Mouse (Mus musculus): ENCODE measurements at regions not wholly inside any gene's neighbourhood (a gene's known extent, or its start where the extent isn't known, plus 50 kb on each side); places are given as distances from the start of the nearest gene placed in this dataset.
"Not testable (repeated sequence)": the region's sequence is repeated elsewhere in the genome, so short reads cannot be mapped to it uniquely, and the experiment has no call there.

DNA sequence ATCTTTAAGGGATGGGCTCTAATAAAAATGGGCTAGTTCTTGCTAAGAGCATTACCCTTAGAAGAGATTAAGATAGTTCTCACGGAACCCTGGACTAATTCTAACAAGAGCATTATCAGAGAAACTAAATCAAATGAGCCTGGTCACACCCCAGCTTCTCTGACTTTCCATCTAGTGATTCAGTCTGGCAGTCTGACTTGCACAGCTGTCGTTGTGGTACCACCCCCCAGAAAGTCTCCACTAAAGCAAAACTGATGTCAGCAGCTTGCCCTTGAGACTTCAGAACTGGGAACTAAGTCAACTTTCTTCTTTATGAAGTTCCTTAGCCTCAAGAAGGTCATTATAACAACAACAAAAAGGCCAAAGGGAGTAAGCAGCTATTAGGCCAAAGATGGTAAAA, 126.5 kb upstream of the Max start:
- Histone ChIP-seq H3K4me3 (no peak overlapping the region), H3K27me3 (replicated peaks) (no peaks in the 10 kb centered on the region), H3K27ac (ENCODE audit: poor library complexity, severe bottlenecking) (no peak overlapping the region), H3K4me2 (no peak overlapping the region), H3K4me1 (replicated peaks) (peaks cover 9% of the 10 kb centered on the region), H3K9me3 (replicated peaks) (no peaks in the 10 kb centered on the region), H3K36me3 (no peaks in the 10 kb centered on the region), H3K9ac (no peak overlapping the region)
- ATAC-seq (ENCODE audit: insufficient number of reproducible peaks, low FRiP score), result no peak
- WGBS, result 70% methylated on average over 2 of the region's 2 CpGs

DNA sequence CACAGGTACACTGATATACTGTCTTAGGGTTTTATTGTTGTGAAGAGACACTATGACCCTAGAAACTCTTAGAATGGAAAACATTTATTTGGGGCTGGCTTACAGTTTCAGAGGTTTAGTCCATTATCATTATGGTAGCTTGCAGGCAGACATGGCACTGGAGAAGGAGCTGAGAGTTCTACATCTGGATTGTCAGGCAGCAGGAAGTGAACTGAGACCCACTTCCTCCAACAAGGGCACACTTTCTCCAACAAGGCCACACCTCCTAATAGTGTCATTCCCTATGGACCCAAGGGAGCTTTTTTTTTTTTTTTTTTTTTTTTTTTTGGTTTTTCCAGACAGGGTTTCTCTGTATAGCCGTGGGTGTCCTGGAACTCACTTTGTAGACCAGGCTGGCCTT, 124.9 kb upstream of the Max start:
- not testable (repeated sequence) for H3K27me3 ChIP-seq (replicated peaks); ATAC-seq (ENCODE audit: insufficient number of reproducible peaks, low FRiP score); H3K9ac ChIP-seq; H3K9me3 ChIP-seq (replicated peaks); H3K36me3 ChIP-seq; H3K4me3 ChIP-seq; H3K27ac ChIP-seq (ENCODE audit: poor library complexity, severe bottlenecking); H3K4me2 ChIP-seq; H3K4me1 ChIP-seq (replicated peaks)
- 95% methylated on average over 1 of the region's 1 CpGs for WGBS

DNA sequence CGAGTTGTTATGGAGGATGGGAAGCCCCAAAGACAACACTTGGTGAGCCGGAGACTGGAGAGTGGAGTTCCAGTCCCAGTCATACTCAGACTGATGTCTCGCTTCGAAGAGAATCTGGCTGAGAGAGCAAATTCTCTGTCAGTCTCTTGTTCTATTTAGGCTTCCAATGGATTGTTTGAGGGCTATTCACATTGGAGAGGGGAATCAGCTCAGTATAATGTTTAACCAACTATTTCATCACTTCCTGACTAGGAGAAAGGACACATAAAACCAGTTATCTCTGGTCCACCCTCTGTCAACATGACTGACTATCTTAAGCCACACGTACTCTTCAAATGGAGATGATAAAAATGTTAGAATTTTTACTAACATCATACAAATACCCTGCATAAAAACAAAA, 123.9 kb upstream of the Max start:
- no peak overlapping the region for H3K27ac ChIP-seq (ENCODE audit: poor library complexity, severe bottlenecking)
- no peak overlapping the region for H3K4me3 ChIP-seq
- H3K9ac ChIP-seq, result no peak overlapping the region
- WGBS, result 73% methylated on average over 5 of the region's 5 CpGs
- no peak overlapping the region for H3K4me2 ChIP-seq
- no peak for ATAC-seq (ENCODE audit: insufficient number of reproducible peaks, low FRiP score)
- no peaks in the 10 kb centered on the region for H3K27me3 ChIP-seq (replicated peaks)
- 0 out of 2 replicates have a peak, but pooled peaks cover 2% of the 10 kb centered on the region for H3K4me1 ChIP-seq (replicated peaks)
- H3K9me3 ChIP-seq (replicated peaks), result no peaks in the 10 kb centered on the region
- H3K36me3 ChIP-seq, result no peaks in the 10 kb centered on the region

DNA sequence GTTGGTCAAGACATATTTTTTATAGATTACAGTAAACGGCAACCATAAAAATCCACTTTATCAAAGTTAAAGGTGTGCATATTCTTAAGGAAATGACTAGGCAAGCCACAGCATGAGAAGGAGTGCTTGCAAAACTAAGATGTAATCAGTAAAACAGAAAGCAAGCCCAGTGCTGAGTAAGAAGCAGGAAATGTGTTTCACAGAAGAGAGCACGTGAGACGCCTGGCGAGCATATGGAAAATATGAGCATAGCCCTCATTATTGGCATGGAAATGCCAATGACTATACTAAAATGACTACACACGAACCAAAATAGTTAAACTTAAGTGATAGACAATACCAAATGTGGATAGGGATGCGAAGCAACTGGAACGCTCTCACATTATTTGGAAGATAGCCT, 123.2 kb upstream of the Max start:
- whole genome bisulfite sequencing, result 74% methylated on average over 7 of the region's 7 CpGs
- Histone ChIP-seq H3K27me3 (replicated peaks) (no peaks in the 10 kb centered on the region), H3K9ac (no peak overlapping the region), H3K36me3 (no peaks in the 10 kb centered on the region), H3K4me3 (no peak overlapping the region), H3K4me1 (replicated peaks) (0 out of 2 replicates have a peak, but pooled peaks cover 2% of the 10 kb centered on the region), H3K27ac (ENCODE audit: poor library complexity, severe bottlenecking) (no peak overlapping the region), H3K9me3 (replicated peaks) (no peaks in the 10 kb centered on the region), H3K4me2 (no peak overlapping the region)
- no peak for ATAC-seq (ENCODE audit: insufficient number of reproducible peaks, low FRiP score)

DNA sequence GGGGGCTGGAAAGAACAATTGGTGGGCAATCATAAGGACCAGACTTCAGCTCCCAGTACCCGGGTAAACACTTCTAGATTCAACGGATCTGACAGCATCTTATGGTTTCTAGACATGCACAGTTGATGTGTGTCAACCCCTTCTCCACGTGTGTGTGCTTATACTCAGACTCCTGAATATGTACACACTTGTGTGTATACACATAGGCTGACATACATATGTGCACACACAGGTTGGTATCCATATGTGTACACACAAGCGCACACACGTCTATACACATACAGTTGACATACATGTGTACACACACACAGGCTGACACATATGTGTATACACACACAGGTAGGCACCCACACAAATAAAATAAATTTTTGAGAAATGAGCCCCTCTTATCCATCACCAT, 122.7 kb upstream of the Max start:
- H3K4me2 ChIP-seq, result no peak overlapping the region
- no peak overlapping the region for H3K4me3 ChIP-seq
- H3K36me3 ChIP-seq, result no peaks in the 10 kb centered on the region
- no peak overlapping the region for H3K27ac ChIP-seq (ENCODE audit: poor library complexity, severe bottlenecking)
- no peak for ATAC-seq (ENCODE audit: insufficient number of reproducible peaks, low FRiP score)
- H3K4me1 ChIP-seq (replicated peaks), result no peaks in the 10 kb centered on the region
- 84% methylated on average over 5 of the region's 5 CpGs for WGBS
- H3K9me3 ChIP-seq (replicated peaks), result no peaks in the 10 kb centered on the region
- no peak overlapping the region for H3K9ac ChIP-seq
- H3K27me3 ChIP-seq (replicated peaks), result no peaks in the 10 kb centered on the region

DNA sequence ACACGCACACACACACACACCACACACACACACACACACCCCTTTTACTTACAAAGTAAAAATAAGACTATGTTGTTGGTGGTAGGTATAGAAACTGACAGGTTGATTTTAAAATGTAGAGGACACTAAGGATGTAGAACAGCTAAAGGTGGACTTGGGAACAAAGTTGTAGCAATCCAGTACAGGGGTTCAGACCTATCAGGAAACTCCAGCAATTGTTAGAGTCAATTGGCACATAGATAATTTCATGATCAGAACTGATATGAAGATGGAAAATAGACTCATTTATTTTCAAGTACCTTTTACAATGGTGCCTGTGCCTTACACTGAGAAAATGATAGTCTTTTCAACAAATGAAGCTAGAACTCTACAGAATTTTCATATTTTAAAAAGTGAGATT, 122.3 kb upstream of the Max start:
- 38% methylated on average over 1 of the region's 1 CpGs for WGBS
- Histone ChIP-seq H3K4me1 (replicated peaks) (no peaks in the 10 kb centered on the region), H3K4me3 (no peak overlapping the region), H3K27me3 (replicated peaks) (no peaks in the 10 kb centered on the region), H3K36me3 (no peaks in the 10 kb centered on the region), H3K9me3 (replicated peaks) (no peaks in the 10 kb centered on the region), H3K9ac (no peak overlapping the region), H3K4me2 (no peak overlapping the region), H3K27ac (ENCODE audit: poor library complexity, severe bottlenecking) (no peak overlapping the region)
- no peak for ATAC-seq (ENCODE audit: insufficient number of reproducible peaks, low FRiP score)

DNA sequence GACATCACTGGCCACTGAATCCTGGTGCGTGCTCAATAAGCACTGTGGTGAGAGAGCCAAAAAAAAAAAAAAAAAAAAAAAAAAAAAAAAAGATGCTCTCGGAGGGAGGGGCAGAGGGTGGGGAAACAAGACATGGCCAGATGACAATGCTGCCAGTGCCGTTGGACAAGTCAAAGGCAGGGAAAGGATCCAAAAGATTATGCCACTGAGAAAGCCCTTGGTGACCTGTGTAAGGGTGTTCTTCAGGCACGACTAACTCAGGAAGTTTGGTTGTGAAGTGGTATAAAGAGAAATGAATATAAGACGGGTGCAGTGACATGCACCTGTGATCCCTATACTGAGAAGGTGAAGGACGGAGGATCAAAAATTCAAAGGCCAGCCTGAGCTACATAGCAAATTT, 121.8 kb upstream of the Max start:
- Histone ChIP-seq H3K4me2 (no peak overlapping the region), H3K27me3 (replicated peaks) (no peaks in the 10 kb centered on the region), H3K9me3 (replicated peaks) (no peaks in the 10 kb centered on the region), H3K4me1 (replicated peaks) (no peaks in the 10 kb centered on the region), H3K4me3 (no peak overlapping the region), H3K36me3 (no peaks in the 10 kb centered on the region), H3K27ac (ENCODE audit: poor library complexity, severe bottlenecking) (no peak overlapping the region), H3K9ac (no peak overlapping the region)
- ATAC-seq (ENCODE audit: insufficient number of reproducible peaks, low FRiP score), result no peak
- 75% methylated on average over 6 of the region's 6 CpGs for WGBS

DNA sequence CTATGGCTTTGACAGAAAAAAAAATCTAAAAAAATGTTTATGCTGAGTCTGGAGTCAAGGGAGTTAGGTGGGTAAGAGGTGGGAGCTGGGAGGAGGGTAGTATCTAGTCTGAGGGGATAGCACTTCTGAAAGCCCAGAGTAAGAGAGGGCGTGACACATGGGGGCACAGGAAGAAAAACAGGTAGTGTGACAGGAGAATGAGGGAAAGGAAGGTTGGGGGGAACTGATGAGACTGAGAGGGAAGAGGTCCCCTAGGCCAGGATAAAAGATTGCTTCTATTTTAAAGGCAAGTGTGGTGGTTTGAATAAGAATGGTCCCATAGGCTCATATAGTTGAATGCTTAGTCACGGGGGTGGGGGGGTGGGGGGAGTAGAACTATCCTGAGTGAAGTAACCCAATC, 119.8 kb upstream of the Max start:
- Histone ChIP-seq H3K9me3 (replicated peaks) (no peaks in the 10 kb centered on the region), H3K27ac (ENCODE audit: poor library complexity, severe bottlenecking) (no peak overlapping the region), H3K27me3 (replicated peaks) (no peaks in the 10 kb centered on the region), H3K4me1 (replicated peaks) (no peaks in the 10 kb centered on the region), H3K9ac (no peak overlapping the region), H3K4me3 (no peak overlapping the region), H3K4me2 (no peak overlapping the region), H3K36me3 (no peaks in the 10 kb centered on the region)
- 70% methylated on average over 2 of the region's 2 CpGs for WGBS
- no peak for ATAC-seq (ENCODE audit: insufficient number of reproducible peaks, low FRiP score)

DNA sequence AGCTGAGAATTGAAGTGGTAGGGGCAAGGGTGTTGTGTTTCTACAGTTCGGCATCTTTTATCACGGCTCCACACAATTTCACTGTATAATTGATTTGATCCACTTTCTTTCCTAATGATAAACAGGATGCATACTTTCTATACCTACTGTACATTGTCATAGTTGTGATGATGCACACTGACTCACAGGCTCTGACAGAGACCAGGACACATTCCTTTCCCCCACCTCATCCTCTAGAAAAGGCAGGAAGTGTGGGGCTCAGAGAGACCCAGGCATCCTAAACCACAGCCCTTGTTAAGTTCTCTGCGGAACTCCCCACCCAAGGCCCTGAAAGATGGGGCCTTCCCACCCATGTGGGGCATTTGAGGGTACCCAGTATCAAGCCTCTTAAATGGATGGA, 117.5 kb upstream of the Max start:
- whole genome bisulfite sequencing, result 83% methylated on average over 3 of the region's 3 CpGs
- Histone ChIP-seq H3K4me3 (no peak overlapping the region), H3K27me3 (replicated peaks) (no peaks in the 10 kb centered on the region), H3K9ac (no peak overlapping the region), H3K36me3 (no peaks in the 10 kb centered on the region), H3K27ac (ENCODE audit: poor library complexity, severe bottlenecking) (no peak overlapping the region), H3K4me1 (replicated peaks) (no peaks in the 10 kb centered on the region), H3K9me3 (replicated peaks) (no peaks in the 10 kb centered on the region), H3K4me2 (no peak overlapping the region)
- ATAC-seq (ENCODE audit: insufficient number of reproducible peaks, low FRiP score), result no peak

DNA sequence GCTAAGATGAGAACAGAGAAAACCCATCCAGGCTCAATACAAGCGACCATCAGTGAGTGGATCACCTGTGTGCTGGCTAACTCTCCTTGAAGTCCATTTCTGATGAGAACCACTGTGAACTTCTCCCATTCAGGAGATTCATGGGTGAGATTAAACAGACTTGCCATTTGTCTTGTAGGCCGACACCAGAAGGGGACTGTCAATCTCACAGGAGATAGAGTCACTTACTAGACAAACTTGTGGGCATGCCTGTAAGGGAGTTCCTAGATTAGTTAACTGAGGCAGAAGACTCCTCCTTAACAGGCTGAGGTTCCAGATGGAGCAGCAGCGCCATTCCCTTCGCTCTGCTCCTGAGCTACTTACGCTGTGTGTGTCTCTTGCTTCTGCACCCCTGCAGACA, 114.7 kb upstream of the Max start:
- Histone ChIP-seq H3K4me3 (no peak overlapping the region), H3K4me1 (replicated peaks) (no peaks in the 10 kb centered on the region), H3K9ac (no peak overlapping the region), H3K9me3 (replicated peaks) (no peaks in the 10 kb centered on the region), H3K36me3 (no peaks in the 10 kb centered on the region), H3K4me2 (no peak overlapping the region), H3K27ac (ENCODE audit: poor library complexity, severe bottlenecking) (no peak overlapping the region), H3K27me3 (replicated peaks) (no peaks in the 10 kb centered on the region; the same call in 1 of the 2 replicates)
- ATAC-seq (ENCODE audit: insufficient number of reproducible peaks, low FRiP score), result no peak
- WGBS, result 79% methylated on average over 5 of the region's 5 CpGs

DNA sequence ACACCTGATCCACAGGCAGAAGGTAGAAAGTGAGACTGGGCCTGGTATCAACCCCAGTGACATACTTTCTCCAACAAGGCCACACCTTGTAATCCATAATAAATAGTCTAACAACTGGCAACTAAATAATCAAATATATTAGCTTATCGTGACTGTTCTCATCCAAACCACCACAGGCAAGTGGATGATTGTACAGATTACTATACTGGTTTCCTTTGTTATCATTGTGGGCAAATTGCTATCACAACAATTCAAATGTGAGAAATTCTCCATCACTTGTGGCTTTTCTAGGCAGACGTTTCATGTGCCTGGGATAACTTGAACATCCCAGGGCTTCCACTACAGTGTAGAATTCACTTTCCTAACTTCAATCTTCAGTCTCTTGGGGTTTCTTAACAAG, 112.6 kb upstream of the Max start:
- Histone ChIP-seq H3K4me2 (no peak overlapping the region), H3K4me3 (no peak overlapping the region), H3K36me3 (no peaks in the 10 kb centered on the region), H3K27me3 (replicated peaks) (no peaks in the 10 kb centered on the region; the same call in 1 of the 2 replicates), H3K4me1 (replicated peaks) (no peaks in the 10 kb centered on the region), H3K9me3 (replicated peaks) (no peaks in the 10 kb centered on the region), H3K9ac (no peak overlapping the region), H3K27ac (ENCODE audit: poor library complexity, severe bottlenecking) (no peak overlapping the region)
- WGBS, result 59% methylated on average over 2 of the region's 2 CpGs
- no peak for ATAC-seq (ENCODE audit: insufficient number of reproducible peaks, low FRiP score)

DNA sequence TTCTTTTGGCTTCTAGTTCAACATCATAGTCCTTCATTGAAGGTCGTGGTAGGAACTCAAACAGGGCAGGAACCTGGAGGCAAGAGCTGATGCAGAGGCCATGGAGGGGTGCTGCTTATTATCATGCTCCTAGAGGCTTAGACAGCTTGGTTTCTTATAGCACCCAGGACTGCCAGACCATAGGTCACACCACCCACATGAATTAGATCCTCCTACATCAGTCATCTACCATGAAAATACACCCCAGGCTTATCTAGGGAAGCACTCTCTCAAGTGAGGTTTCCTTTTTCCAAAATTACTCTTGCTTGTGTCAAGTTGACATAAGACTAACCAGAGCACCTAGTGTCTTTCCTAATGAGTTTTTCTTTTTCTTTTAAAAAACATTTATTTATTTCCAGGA, 109.7 kb upstream of the Max start:
- Histone ChIP-seq H3K36me3 (no peaks in the 10 kb centered on the region), H3K27ac (ENCODE audit: poor library complexity, severe bottlenecking) (no peak overlapping the region), H3K9ac (no peak overlapping the region), H3K4me2 (no peak overlapping the region), H3K4me1 (replicated peaks) (no peaks in the 10 kb centered on the region), H3K4me3 (no peak overlapping the region), H3K27me3 (replicated peaks) (no peaks in the 10 kb centered on the region; the same call in 1 of the 2 replicates), H3K9me3 (replicated peaks) (no peaks in the 10 kb centered on the region)
- ATAC-seq (ENCODE audit: insufficient number of reproducible peaks, low FRiP score), result no peak
- 57% methylated on average over 1 of the region's 1 CpGs for WGBS
